Mouse (Mus musculus) G1E (cell line): ENCODE measurements at regions not wholly inside any gene's neighbourhood (a gene's known extent, or its start where the extent isn't known, plus 50 kb on each side); places are given as distances from the start of the nearest gene placed in this dataset.

Experiments
- ATAC-seq: 2 replicates; pipeline ENCODE4 v1.8.0; 2016; ENCODE audit warnings: mild to moderate bottlenecking; ENCODE audit not compliant: insufficient number of reproducible peaks, poor library complexity, low FRiP score, severe bottlenecking; ENCODE audit errors: extremely low read depth
- DNase-seq: peaks from one replicate; pipeline ENCODE4 v3.0.0; 2012; ENCODE audit warnings: low spot score
- H3K27me3 ChIP-seq: 2 replicates; pipeline ENCODE4 v1.6.1; 2012; ENCODE audit warnings: mild to moderate bottlenecking, low read length, inconsistent platforms; ENCODE audit not compliant: insufficient read depth
- H3K36me3 ChIP-seq: replicated peaks from 2 replicates; pipeline ENCODE3; 2012; ENCODE audit warnings: mild to moderate bottlenecking, inconsistent platforms
- H3K4me1 ChIP-seq: 2 replicates; pipeline ENCODE4 v1.6.1; 2012; ENCODE audit warnings: low read depth, low read length, inconsistent platforms, mixed read lengths; ENCODE audit not compliant: insufficient read depth
- H3K4me3 ChIP-seq: 2 replicates; pipeline ENCODE4 v1.5.1; 2012; ENCODE audit warnings: low read depth, mild to moderate bottlenecking, inconsistent platforms, low read length, moderate library complexity, mixed read lengths
- H3K9me3 ChIP-seq: replicated peaks from 2 replicates; pipeline ENCODE4 v1.6.1; 2012; ENCODE audit warnings: inconsistent platforms
- CTCF ChIP-seq: IDR thresholded peaks from 2 replicates; pipeline ENCODE4 v1.5.1; 2012; ENCODE audit warnings: low read depth, low read length, inconsistent platforms, mixed read lengths
- GATA1 ChIP-seq: IDR thresholded peaks from 2 replicates; pipeline ENCODE4 v1.6.1; 2012; ENCODE audit warnings: borderline replicate concordance, low read length, inconsistent platforms, mixed read lengths
- GATA2 ChIP-seq: IDR thresholded peaks from 2 replicates; pipeline ENCODE4 v1.6.1; 2012; ENCODE audit warnings: low read depth, low read length, inconsistent platforms, borderline replicate concordance
- POLR2AphosphoS5 ChIP-seq: IDR thresholded peaks from 2 replicates; pipeline ENCODE4 v1.6.1; 2012; ENCODE audit warnings: low read depth, low read length, inconsistent platforms; ENCODE audit not compliant: insufficient replicate concordance
- TAL1 ChIP-seq: conservative IDR thresholded peaks from 2 replicates; pipeline ENCODE4 v1.6.1; 2012; ENCODE audit warnings: low read depth, low read length, inconsistent platforms, mixed read lengths

DNA sequence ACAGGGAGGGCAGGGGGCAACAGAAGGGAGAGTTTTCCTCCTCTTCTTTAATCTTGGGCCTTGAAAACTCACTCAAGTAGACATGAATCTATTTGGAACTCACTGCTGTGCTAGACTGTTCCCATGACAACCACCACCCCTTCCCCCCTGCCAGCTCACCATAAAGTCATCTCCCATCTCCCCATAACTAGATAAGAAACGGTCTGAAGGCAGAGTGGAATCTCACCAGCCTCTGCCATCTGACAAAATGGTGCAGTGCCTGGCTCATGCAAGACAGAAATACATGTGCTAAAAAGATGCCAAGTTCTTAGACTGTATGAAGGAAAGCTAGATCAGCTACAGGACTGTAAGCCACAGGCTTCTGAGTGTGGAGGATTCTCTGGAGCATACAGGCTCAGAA lies 88.0 kb upstream of the Cbln4 start:
- DNase-seq (no peak), ATAC-seq (no peak)
- no peak overlapping the region for H3K4me3 ChIP-seq
- H3K4me1 ChIP-seq = no peaks in the 10 kb centered on the region
- no peaks in the 10 kb centered on the region for H3K36me3 ChIP-seq
- TF ChIP-seq POLR2AphosphoS5 = no peak
- no peak for TF ChIP-seq CTCF
- TF ChIP-seq GATA2 = no peak
- H3K9me3 ChIP-seq = peaks cover 69% of the 10 kb centered on the region
- H3K27me3 ChIP-seq = no peaks in the 10 kb centered on the region

DNA sequence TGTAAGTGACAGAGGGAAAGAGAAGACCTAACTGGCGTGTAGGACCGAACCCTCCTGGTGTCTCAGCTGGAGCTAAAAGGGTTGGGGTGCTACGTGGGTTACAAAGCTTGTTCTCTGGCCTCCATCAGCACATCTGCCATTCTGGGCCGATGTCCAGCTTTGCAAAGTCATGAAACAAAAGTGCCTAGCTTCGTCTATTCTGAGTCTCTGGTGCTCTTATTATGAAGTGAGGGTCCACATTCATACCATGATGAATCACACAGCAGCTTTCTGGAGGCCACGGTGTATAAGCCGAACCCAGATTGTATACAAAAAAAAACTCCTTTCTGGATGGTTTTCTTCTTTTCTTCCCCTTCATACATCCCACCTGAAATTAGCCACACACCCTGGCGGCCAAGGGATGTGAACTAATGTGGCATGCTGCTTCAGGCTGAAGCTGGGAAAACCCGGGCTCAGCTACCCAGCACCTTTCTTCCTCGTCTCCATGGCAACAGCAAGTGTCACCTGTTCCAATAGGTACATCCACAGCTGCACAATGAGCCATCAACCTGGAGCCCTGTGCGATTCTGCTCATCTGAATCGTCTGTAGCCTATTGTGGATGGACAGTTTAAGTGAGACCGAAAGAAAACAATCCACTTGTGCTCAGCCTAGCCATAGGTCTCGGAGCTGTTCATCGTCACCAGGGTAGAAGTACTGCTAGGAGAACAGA lies 89.5 kb upstream of the Cbln4 start:
- ATAC-seq (no peak), DNase-seq (no peak)
- no peak overlapping the region for H3K4me3 ChIP-seq
- no peaks in the 10 kb centered on the region for H3K36me3 ChIP-seq
- no peaks in the 10 kb centered on the region for H3K4me1 ChIP-seq
- TF ChIP-seq POLR2AphosphoS5 = no peak
- TF ChIP-seq GATA1 = no peak
- TF ChIP-seq TAL1 = no peak
- peaks cover 66% of the 10 kb centered on the region for H3K9me3 ChIP-seq
- H3K27me3 ChIP-seq = no peaks in the 10 kb centered on the region

DNA sequence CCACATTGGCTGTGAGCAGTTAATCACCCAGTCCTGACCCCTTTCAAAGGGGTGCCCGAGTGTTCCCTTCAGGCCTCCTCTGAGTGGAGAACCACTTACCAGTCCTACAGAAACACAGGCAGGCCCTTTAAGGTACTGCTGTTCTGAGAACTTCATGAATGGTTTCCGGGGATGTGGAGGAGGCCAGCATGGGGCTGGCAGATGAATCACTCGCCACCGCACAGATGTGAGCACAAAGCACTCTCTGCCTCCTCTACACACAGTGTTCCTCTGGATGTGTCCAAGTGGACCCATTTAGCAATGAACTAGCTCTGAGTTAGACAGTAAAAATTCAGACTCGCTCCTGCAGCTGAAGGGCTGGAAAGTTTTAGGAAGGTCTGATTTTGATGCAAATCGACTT lies 96.8 kb upstream of the Cbln4 start:
- H3K9me3 ChIP-seq = peaks cover 70% of the 10 kb centered on the region
- H3K4me3 ChIP-seq = no peak overlapping the region
- ATAC-seq = no peak
- H3K4me1 ChIP-seq = no peaks in the 10 kb centered on the region
- TF ChIP-seq GATA2 (no peak), POLR2AphosphoS5 (no peak), CTCF (no peak), GATA1 (no peak), TAL1 (no peak)
- no peaks in the 10 kb centered on the region for H3K36me3 ChIP-seq
- DNase-seq = no peak
- no peaks in the 10 kb centered on the region for H3K27me3 ChIP-seq

DNA sequence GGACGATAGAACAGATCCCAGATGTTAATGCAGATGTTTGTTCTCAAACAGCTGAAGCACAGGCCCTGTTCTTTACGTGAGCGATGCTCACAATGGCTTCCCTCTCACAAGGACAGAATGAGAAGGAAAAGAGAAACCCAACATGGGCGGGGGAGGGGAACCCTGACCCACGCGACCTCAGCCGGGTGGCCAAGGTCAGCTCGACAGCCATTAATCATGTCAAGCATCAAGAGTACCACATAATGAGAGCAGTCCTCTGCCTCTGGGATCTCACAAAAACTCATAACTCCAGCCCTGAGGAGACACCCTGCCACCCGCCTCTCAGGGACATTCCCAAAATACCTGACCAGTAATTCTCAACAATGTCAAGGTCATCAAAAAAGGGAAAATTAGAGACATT lies 100.0 kb upstream of the Cbln4 start:
- H3K27me3 ChIP-seq = no peaks in the 10 kb centered on the region
- peaks cover 77% of the 10 kb centered on the region for H3K9me3 ChIP-seq
- DNase-seq (no peak), ATAC-seq (no peak)
- no peaks in the 10 kb centered on the region for H3K36me3 ChIP-seq
- H3K4me1 ChIP-seq = no peaks in the 10 kb centered on the region
- no peak overlapping the region for H3K4me3 ChIP-seq
- TF ChIP-seq CTCF = no peak
- TF ChIP-seq GATA2 = no peak
- no peak for TF ChIP-seq POLR2AphosphoS5
- TF ChIP-seq GATA1 = no peak
- TF ChIP-seq TAL1 = no peak

DNA sequence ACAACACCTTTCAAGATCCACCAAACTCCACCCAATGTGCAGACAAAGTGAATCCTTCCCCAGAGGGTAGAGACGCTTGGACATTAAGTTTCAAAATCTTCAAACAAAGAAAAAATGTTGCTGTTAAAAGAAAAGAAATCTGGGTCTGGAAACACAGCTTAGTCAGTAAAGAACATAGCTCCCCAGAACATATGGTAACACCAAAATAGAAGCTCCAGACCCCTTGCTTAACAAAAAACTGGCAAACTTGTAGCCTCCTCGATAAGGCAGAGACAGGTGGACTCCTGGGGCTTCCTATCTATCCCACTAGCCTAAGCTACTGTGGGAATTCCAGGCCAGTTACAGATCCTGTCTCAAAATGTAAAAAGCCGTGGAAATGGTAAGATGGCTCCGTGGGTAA lies 99.6 kb upstream of the Mc3r start:
- Histone ChIP-seq H3K9me3 (peaks cover 82% of the 10 kb centered on the region), H3K36me3 (no peaks in the 10 kb centered on the region), H3K27me3 (no peaks in the 10 kb centered on the region), H3K4me3 (no peak overlapping the region), H3K4me1 (no peaks in the 10 kb centered on the region)
- DNase-seq (no peak), ATAC-seq (no peak)
- TF ChIP-seq GATA1 (no peak), POLR2AphosphoS5 (no peak), TAL1 (no peak), GATA2 (no peak), CTCF (no peak)

DNA sequence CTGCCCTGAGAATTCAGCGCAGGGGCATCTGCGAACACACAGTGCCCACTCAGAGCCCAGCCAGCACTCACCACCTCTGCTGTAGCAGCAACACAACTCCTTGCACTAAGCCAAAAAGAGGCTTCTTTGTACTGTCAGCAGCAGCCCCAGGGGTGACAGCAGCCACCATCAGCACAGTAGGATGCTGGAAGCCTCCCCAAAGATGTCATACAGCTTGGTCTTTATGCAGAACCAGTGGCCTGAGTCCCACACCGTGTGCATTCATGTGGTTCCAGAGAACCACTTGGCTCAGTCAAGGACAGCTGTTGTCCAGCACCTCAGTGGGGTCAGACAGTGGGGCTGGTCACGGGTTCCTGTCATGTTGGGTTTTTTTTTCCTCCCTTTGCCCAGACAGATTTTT lies 98.6 kb upstream of the Mc3r start:
- DNase-seq = no peak
- H3K4me1 ChIP-seq = no peaks in the 10 kb centered on the region
- ATAC-seq = no peak
- TF ChIP-seq CTCF (no peak), GATA1 (no peak), TAL1 (no peak), GATA2 (no peak), POLR2AphosphoS5 (no peak)
- H3K36me3 ChIP-seq = no peaks in the 10 kb centered on the region
- H3K4me3 ChIP-seq = no peak overlapping the region
- H3K27me3 ChIP-seq = no peaks in the 10 kb centered on the region
- H3K9me3 ChIP-seq = peaks cover 75% of the 10 kb centered on the region

DNA sequence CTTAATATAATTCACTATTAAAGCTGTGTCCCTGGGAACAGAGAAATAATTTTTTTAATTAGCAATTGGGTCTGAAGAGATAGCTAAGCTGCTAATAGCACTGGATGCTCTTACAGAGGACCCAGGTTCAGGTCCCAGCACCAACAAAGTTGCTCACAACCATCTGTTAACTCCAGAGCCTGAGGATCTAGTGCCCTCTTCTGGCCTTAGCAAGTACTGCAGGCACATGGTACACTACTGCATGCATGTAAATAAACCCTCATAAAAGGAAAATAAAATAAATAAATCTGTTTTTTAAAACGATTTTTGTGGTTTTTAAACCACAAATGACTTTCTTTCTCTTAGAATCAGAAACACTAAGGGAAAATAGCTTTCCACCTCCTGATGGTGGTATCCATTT lies 97.4 kb upstream of the Mc3r start:
- TF ChIP-seq CTCF (no peak), GATA2 (no peak), GATA1 (no peak), POLR2AphosphoS5 (no peak), TAL1 (no peak)
- no peak for DNase-seq
- H3K36me3 ChIP-seq = no peaks in the 10 kb centered on the region
- no peak for ATAC-seq
- H3K4me3 ChIP-seq = no peak overlapping the region
- peaks cover 76% of the 10 kb centered on the region for H3K9me3 ChIP-seq
- H3K4me1 ChIP-seq = no peaks in the 10 kb centered on the region
- no peaks in the 10 kb centered on the region for H3K27me3 ChIP-seq
